Mouse (Mus musculus) kidney, embryonic 16.5 days (tissue): ENCODE measurements around the gene Abhd11. TPM values are rescaled to one million over a fixed set of nuclear protein-coding genes. Genes with fewer than 3 reads are reported as not detected.
A peak's percentile ranks its signal among the peaks of the same experiment; 100 is the strongest.
"Not testable (repeated sequence)": the region's sequence is repeated elsewhere in the genome, so short reads cannot be mapped to it uniquely, and the experiment has no call there.

Experiments used
- ATAC-seq: fragments of 200-750 bp; cut with Nextera tagmentation; 2 replicates; pipeline ENCODE4 v1.8.0; 2017; ENCODE audit warnings: moderate TSS enrichment; ENCODE audit not compliant: low FRiP score, low TSS enrichment
- H3K27ac ChIP-seq: fragments of 300-500 bp; sonication (generic); 2 replicates; pipeline ENCODE4 v1.5.1; 2014; ENCODE audit warnings: low read length
- H3K27me3 ChIP-seq: fragments of 300-500 bp; sonication (generic); 2 replicates; pipeline ENCODE4 v1.6.1; 2014; ENCODE audit warnings: low read length, control low read depth, mixed read lengths; ENCODE audit not compliant: insufficient read depth
- H3K36me3 ChIP-seq: fragments of 300-500 bp; sonication (generic); 2 replicates; pipeline ENCODE4 v1.6.1; 2014; ENCODE audit warnings: low read length, control low read depth, mixed read lengths; ENCODE audit not compliant: insufficient read depth
- H3K4me1 ChIP-seq: fragments of 300-500 bp; sonication (generic); 2 replicates; pipeline ENCODE4 v1.6.1; 2014; ENCODE audit warnings: low read length, control low read depth, mixed read lengths; ENCODE audit not compliant: insufficient read depth
- H3K4me2 ChIP-seq: fragments of 300-500 bp; sonication (generic); replicated peaks from 2 replicates; pipeline ENCODE4 v1.6.1; 2014; ENCODE audit warnings: low read depth, low read length
- H3K4me3 ChIP-seq: fragments of 300-500 bp; sonication (generic); 2 replicates; pipeline ENCODE4 v1.5.1; 2014; ENCODE audit warnings: mild to moderate bottlenecking, low read length
- H3K9ac ChIP-seq: fragments of 300-500 bp; sonication (generic); replicated peaks from 2 replicates; pipeline ENCODE4 v1.6.1; 2014; ENCODE audit warnings: low read length
- H3K9me3 ChIP-seq: fragments of 300-500 bp; sonication (generic); 2 replicates; pipeline ENCODE4 v1.6.1; 2016; ENCODE audit warnings: low read length, control low read depth
- WGBS: fragments of 180-500 bp; shearing (Covaris S2); extraction: QIAGEN DNeasy Blood & Tissue Kit; methylation state at CpG from one replicate; pipeline ENCODE4 v1.1.7; 2014; 5-methylcytosine and 5-hydroxymethylcytosine counted together
- polyA plus RNA-seq: library from polyadenylated mRNA; unstranded; fragments of >200 nt; fragmentation: Nextera tagmentation; extraction: Ambion mirVana; gene quantifications from 2 replicates; pipeline ENCODE4 v1.2.1, GENCODE M21; 2015

The Abhd11 gene
- polyA plus RNA-seq, 1 experiment from 2014 or later: 81.1 TPM

DNA sequence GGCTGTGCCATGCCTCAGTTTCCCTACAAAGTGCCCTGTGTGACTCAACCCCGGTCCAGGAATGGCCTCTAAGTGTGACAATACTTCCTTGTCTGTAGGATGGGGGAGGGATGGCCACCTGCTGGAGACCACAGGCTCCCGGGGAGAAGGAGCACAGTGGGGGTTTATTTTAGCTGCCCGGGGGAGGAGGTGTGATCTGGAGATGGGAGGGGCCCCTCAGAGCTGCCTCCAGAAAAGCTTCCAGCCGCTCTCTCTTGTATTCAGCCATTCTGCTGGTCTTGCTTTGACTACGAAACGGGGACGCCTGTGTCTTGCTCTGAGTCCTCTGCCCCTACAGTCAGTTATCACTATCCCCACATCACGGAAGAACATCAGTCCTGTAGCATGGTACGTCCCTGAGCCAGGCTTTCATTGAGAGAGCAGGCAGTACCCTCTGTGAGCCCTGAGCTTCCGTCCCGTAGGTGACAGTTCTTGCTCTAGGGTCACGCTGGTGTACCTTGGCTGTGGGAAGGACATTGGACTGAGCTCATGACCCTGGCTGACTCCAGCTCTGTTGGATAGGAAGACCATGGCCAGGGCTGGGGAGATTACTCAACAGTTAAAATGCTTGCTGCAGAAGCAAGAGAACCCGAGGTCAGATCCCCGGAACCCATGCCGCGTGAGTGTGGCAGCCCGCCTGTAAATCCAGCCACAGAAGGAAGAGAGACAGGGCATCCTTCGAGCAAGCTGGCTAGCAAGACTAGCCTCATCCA is 26.8 kb downstream of the Abhd11 start:
- ATAC-seq: no peak
- H3K4me1 ChIP-seq: 0 out of 2 replicates have a peak, but pooled peaks cover 4% of the 10 kb centered on the region
- H3K4me3 ChIP-seq: no peak overlapping the region
- 74% methylated on average over 18 of the region's 18 CpGs for WGBS
- H3K27ac ChIP-seq: no peak overlapping the region
- H3K36me3 ChIP-seq: peaks cover 4% of the 10 kb centered on the region; the same call in 1 of the 2 replicates
- H3K9me3 ChIP-seq: no peaks in the 10 kb centered on the region
- no peak overlapping the region for H3K4me2 ChIP-seq
- H3K27me3 ChIP-seq: no peaks in the 10 kb centered on the region
- no peak overlapping the region for H3K9ac ChIP-seq

DNA sequence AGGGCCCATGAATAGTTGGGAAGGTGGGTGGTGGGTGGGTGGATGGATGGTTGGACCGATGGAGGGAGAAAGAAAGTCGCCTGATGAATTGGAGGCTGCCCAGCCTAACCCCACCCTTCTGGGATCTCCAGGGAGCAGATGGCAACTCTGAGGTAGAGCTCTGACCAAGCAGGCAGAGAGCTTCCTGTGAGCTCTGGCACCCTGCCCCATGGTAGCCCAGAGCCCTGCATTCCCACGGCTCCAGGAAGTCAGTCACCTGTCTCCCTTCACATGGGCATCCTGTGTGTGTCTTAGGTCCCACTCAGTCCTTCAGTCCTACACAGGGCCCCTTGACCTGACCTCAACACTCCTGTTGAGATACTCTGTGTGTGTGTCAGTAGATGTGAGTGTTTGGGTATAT is 29.0 kb downstream of the Abhd11 start:
- H3K27me3 ChIP-seq: no peaks in the 10 kb centered on the region
- H3K4me2 ChIP-seq: no peak overlapping the region
- ATAC-seq: no peak
- no peaks in the 10 kb centered on the region for H3K9me3 ChIP-seq
- no peak overlapping the region for H3K27ac ChIP-seq
- no peak overlapping the region for H3K4me3 ChIP-seq
- no peak overlapping the region for H3K9ac ChIP-seq
- 0 out of 2 replicates have a peak, but pooled peaks cover 4% of the 10 kb centered on the region for H3K4me1 ChIP-seq
- 74% methylated on average over 3 of the region's 3 CpGs for WGBS
- peaks cover 4% of the 10 kb centered on the region; the same call in 1 of the 2 replicates for H3K36me3 ChIP-seq

DNA sequence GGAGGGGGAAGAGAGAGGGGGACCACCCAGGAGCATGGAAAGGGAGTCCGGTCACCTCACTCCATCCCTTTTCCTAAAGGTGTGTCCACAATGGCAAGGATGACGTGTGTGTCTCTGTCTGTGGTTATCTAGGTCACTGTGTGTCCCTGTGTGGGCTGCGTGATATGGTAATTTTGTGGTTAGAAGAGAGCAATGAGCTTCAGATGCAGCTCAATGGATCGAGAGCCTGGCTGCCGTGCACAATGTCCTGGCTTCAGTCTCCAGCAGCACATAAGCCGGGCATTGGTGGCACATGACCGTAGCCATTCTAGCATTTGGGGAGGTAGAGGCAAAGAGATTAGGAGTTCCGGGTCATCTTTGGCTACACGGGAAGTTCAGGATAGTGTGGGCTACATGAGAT is 30.6 kb downstream of the Abhd11 start:
- H3K27me3 ChIP-seq: no peaks in the 10 kb centered on the region
- WGBS: 89% methylated on average over 9 of the region's 9 CpGs
- no peaks in the 10 kb centered on the region for H3K9me3 ChIP-seq
- H3K27ac ChIP-seq: no peak overlapping the region
- H3K4me3 ChIP-seq: no peak overlapping the region
- no peak overlapping the region for H3K9ac ChIP-seq
- 0 out of 2 replicates have a peak, but pooled peaks cover 4% of the 10 kb centered on the region for H3K4me1 ChIP-seq
- ATAC-seq: no peak
- peaks cover 8% of the 10 kb centered on the region; the same call in 1 of the 2 replicates for H3K36me3 ChIP-seq
- no peak overlapping the region for H3K4me2 ChIP-seq

DNA sequence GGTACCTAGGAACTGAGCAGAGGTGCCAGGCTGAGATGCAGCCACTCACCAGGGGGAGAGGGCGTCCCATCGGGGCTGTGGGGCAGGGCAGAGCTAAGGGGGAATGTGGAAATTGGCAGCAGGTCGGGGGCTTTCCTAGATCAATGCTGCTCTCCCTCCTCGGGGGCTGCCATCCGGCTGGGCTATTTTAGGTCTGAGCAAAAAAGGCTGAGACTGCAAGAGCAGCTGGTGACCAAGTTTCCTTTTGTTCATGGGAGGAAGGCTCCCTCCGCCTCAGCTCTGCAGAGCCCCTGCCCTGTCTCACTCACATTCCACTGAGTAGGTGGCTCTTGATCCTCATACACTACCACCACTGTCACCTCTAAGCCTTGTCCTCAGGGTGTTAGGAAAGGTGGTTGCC is 31.1 kb downstream of the Abhd11 start:
- peaks cover 14% of the 10 kb centered on the region for H3K36me3 ChIP-seq
- no peaks in the 10 kb centered on the region for H3K27me3 ChIP-seq
- H3K4me2 ChIP-seq: no peak overlapping the region
- ATAC-seq: no peak
- H3K9ac ChIP-seq: no peak overlapping the region
- no peak overlapping the region for H3K27ac ChIP-seq
- 0 out of 2 replicates have a peak, but pooled peaks cover 4% of the 10 kb centered on the region for H3K4me1 ChIP-seq
- H3K4me3 ChIP-seq: no peak overlapping the region
- H3K9me3 ChIP-seq: no peaks in the 10 kb centered on the region
- 74% methylated on average over 6 of the region's 6 CpGs for WGBS

DNA sequence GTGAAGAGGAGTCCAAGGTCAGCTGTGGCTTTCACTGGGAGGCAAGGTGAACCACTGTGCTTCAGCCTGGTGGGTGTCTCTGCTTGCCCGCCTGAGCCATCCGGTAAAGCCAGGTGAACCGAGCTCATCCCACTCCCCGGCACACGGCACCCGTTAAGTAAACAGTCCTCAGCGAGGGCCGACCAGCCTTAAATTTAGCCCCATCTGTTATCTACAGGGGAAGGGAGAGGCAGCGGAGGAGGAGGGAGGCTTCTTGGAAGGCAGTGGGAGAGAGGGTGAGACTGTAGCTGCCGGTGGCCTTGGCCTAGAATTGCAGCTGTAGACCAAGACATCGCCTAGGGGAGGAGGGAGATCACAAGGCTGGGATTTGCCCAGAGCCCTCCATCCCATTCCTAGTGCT is 31.8 kb downstream of the Abhd11 start:
- no peaks in the 10 kb centered on the region for H3K27me3 ChIP-seq
- no peak overlapping the region for H3K27ac ChIP-seq
- H3K4me1 ChIP-seq: 0 out of 2 replicates have a peak, but pooled peaks cover under 1% of the 10 kb centered on the region
- 60% methylated on average over 11 of the region's 11 CpGs for WGBS
- H3K4me2 ChIP-seq: no peak overlapping the region
- H3K9me3 ChIP-seq: no peaks in the 10 kb centered on the region
- no peak overlapping the region for H3K9ac ChIP-seq
- peaks cover 21% of the 10 kb centered on the region for H3K36me3 ChIP-seq
- H3K4me3 ChIP-seq: no peak overlapping the region
- ATAC-seq: no peak

DNA sequence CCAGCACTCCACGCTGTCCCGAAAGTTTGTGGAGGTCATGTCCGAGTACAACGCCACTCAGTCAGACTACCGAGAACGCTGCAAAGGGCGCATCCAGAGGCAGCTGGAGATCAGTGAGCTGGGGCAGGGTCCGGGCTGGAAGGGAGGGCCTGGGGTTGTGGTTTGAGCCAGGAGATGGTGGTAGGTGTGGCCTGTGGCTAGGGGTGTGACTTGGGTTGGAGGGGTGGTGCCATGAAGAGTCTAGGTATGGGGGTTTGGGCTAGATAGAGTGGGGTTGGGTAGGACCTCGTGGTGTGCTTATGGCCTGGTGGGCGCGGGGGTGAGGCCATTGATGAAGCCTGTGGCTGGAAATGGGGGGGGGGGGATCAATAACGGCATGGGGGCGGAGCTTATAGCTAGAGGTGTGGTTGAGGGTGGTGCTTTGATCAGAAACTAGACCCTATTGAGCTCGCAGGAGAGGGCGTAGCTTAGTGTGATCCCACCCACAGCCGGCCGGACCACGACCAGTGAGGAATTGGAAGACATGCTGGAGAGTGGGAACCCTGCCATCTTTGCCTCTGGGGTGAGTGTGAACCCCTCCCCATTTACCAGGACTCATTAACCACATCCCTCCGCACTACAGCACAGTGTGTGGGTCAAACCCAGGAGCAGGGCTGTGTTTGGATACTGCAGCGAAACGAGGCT is 33.3 kb downstream of the Abhd11 start:
- WGBS: 45% methylated on average over 21 of the region's 21 CpGs
- Histone ChIP-seq H3K27ac (no peak overlapping the region), H3K4me2 (no peak overlapping the region), H3K27me3 (no peaks in the 10 kb centered on the region), H3K4me3 (no peak overlapping the region), H3K4me1 (no peaks in the 10 kb centered on the region), H3K9ac (no peak overlapping the region), H3K36me3 (peaks cover 22% of the 10 kb centered on the region), H3K9me3 (no peaks in the 10 kb centered on the region)
- ATAC-seq: peak; percentile 49; the same call in 1 of the 2 replicates

DNA sequence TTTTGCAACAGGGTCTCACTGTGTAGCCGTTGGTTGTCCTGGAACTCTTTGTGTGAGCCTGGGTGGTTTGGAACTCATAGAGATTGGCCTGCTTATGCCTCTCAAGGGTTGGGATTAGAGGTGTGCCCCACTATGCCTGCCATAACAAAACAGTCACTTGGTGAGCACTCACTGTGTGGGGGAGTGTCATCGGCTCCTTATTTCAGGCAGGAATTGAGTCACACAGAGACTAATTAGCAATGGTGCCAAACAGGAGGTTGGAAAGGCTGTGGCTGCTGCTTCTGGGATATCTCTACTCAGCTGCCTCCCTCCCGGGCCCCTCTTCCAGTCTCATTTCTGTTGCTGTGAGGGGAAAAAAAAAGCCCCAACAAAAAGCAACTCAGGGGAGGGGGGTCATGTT is 35.6 kb downstream of the Abhd11 start:
- peaks cover 27% of the 10 kb centered on the region for H3K36me3 ChIP-seq

DNA sequence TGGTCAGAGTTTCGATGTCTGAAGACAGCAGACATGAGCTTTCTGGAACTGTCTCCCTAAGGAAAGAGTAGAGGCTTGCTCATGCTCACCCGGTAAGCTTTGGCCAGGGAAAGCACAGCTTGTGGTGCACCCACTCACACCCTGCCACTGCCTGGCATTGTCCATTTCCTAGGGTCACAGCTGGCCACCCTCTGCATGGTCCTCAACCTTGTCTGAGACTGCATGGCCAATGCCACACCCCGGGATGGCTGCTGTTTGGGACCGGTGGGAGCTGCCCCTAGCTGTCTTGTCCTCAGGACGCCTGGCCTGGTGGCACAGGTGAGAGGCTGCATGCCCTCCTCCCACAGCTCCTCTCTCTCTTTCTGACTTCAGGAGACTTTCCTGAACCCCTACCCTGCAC is 39.6 kb downstream of the Abhd11 start:
- Histone ChIP-seq H3K4me2 (no peak overlapping the region), H3K27ac (no peak overlapping the region), H3K4me3 (no peak overlapping the region), H3K27me3 (no peaks in the 10 kb centered on the region), H3K36me3 (peaks cover 31% of the 10 kb centered on the region), H3K9me3 (no peaks in the 10 kb centered on the region), H3K9ac (no peak overlapping the region), H3K4me1 (no peaks in the 10 kb centered on the region)
- WGBS: 89% methylated on average over 5 of the region's 5 CpGs
- no peak for ATAC-seq

More for the DNA sequence above, 35.6 kb downstream of the Abhd11 start:
- Histone ChIP-seq H3K27me3 (no peaks in the 10 kb centered on the region), H3K9me3 (no peaks in the 10 kb centered on the region), H3K4me2 (no peak overlapping the region), H3K4me3 (no peak overlapping the region), H3K9ac (no peak overlapping the region), H3K27ac (no peak overlapping the region), H3K4me1 (no peaks in the 10 kb centered on the region)
- WGBS: 84% methylated on average over 3 of the region's 3 CpGs
- ATAC-seq: no peak

DNA sequence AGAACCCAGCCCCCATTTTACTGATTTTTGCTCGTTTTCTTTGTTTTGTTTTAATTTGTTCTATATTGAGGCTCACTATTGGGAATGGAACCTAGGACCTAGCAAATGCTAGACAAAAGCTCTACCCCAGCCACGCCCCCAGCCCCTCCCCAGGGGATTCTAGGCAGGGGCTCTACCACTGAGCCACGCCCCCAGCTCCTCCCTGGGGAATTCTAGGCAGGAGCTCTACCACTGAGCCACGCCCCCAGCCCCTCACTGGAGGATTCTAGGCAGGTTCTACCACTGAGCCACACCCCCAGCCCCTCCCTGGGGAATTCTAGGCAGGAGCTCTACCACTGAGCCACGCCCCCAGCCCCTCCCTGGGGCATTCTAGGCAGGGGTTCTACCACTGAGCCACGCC is 40.3 kb downstream of the Abhd11 start:
- not testable (repeated sequence) for H3K9me3 ChIP-seq, H3K4me3 ChIP-seq, H3K27me3 ChIP-seq, ATAC-seq, H3K27ac ChIP-seq, H3K4me2 ChIP-seq, H3K9ac ChIP-seq, H3K4me1 ChIP-seq
- peaks cover 29% of the 10 kb centered on the region for H3K36me3 ChIP-seq
- WGBS: 89% methylated on average over 6 of the region's 6 CpGs

DNA sequence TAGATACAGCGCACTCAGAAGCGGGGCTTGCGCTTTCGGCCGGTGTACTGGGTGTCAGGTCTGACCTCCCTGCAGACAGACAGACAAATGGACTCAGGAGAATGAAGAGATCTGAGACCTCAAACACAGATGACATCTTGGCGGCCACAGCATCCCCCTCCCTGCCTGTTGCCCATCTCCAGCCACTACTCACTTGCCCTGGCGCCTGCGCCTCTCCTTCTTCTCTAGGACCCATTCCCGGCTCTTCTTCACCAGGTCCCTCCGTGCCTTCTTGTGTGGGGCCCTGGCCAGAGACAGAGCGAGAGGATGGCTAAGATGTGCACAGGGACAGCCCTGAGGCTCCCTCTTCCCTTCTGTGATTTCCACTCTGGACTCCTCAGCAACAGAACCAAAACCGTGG is 44.4 kb downstream of the Abhd11 start:
- no peak for ATAC-seq
- H3K36me3 ChIP-seq: peaks cover 33% of the 10 kb centered on the region
- no peaks in the 10 kb centered on the region for H3K4me1 ChIP-seq
- H3K9ac ChIP-seq: no peak overlapping the region
- H3K4me2 ChIP-seq: no peak overlapping the region
- no peaks in the 10 kb centered on the region for H3K9me3 ChIP-seq
- WGBS: 90% methylated on average over 12 of the region's 12 CpGs
- H3K4me3 ChIP-seq: no peak overlapping the region
- H3K27me3 ChIP-seq: no peaks in the 10 kb centered on the region
- H3K27ac ChIP-seq: no peak overlapping the region
